Mouse (Mus musculus) cerebellum, adult 2 months (tissue): ENCODE results near the gene Fkbp1b. TPM values are rescaled to one million over a fixed set of nuclear protein-coding genes. Genes with fewer than 3 reads are reported as not detected.

Experiments used
- DNase-seq, 2 experiments: peaks; one replicate each; pipeline ENCODE4 v3.0.0; 2021
- H3K27ac ChIP-seq: fragments of 200-500 bp; 2 replicates; pipeline ENCODE4 v1.5.1; 2012; ENCODE audit warnings: low read length, control low read depth, inconsistent platforms; ENCODE audit not compliant: insufficient read depth
- H3K27me3 ChIP-seq: fragments of 200-500 bp; 2 replicates; pipeline ENCODE4 v1.6.1; 2012; ENCODE audit warnings: inconsistent platforms, mild to moderate bottlenecking, low read length, moderate library complexity; ENCODE audit not compliant: control insufficient read depth, insufficient read depth
- H3K4me1 ChIP-seq: fragments of 200-500 bp; 2 replicates; pipeline ENCODE4 v1.6.1; 2011; ENCODE audit warnings: low read length; ENCODE audit not compliant: control insufficient read depth, insufficient read depth
- H3K4me3 ChIP-seq: fragments of 200-500 bp; replicated peaks from 2 replicates; pipeline ENCODE3; 2011; ENCODE audit warnings: mild to moderate bottlenecking, low read depth, low read length, control low read depth; ENCODE audit not compliant: insufficient read depth
- CTCF ChIP-seq: fragments of 200-500 bp; IDR thresholded peaks from 2 replicates; pipeline ENCODE4 v1.5.1; 2011; ENCODE audit warnings: low read depth, mild to moderate bottlenecking, control low read depth, low read length, moderate library complexity, borderline replicate concordance; ENCODE audit not compliant: insufficient read depth
- POLR2A ChIP-seq: fragments of 200-500 bp; IDR thresholded peaks from 2 replicates; pipeline ENCODE4 v1.6.1; 2011; ENCODE audit warnings: low read length, control low read depth, borderline replicate concordance; ENCODE audit not compliant: insufficient read depth
- WGBS: fragments of 180-500 bp; shearing (Covaris S2); methylation state at CpG from one replicate; pipeline ENCODE4 v1.1.7; 2018; 5-methylcytosine and 5-hydroxymethylcytosine counted together
- polyA plus RNA-seq: library from polyadenylated mRNA; depleted of rRNA; stranded (reverse); fragments of >200 nt; gene quantifications from 2 replicates; pipeline ENCODE4 v1.2.3, GENCODE M21; 2012

Fkbp1b gene
- polyA plus RNA-seq, 1 experiment, result 66.9 TPM

DNA sequence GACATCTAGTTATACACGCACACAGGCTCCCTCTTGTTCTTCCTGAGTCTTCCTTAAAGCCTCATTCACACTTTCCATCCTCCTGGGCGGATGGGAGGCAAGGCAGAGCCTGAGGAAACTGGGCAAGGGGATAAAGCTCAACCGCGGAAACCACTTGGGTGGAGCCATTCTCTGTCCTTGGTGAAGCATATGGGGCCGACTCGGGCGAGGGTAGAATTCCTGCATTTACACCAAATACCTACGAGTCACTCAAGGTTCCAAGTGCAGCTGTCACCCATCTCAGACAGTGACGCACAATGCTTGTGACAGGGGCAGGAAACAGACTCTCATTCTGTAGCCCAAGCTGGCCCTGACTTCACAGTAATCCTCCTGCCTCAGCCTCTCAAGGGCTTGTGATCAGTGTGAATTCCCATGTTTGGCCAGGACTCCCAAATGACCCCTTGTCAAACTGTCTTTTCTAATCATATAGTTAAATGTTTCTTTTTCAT, 36.9 kb upstream of the Fkbp1b start:
- Histone ChIP-seq H3K27me3 (no peaks in the 10 kb centered on the region), H3K27ac (no peak overlapping the region), H3K4me3 (no peak overlapping the region), H3K4me1 (0 out of 2 replicates have a peak, but pooled peaks cover 3% of the 10 kb centered on the region)
- WGBS, result 76% methylated on average over 9 of the region's 9 CpGs
- DNase-seq, result no peak
- TF ChIP-seq POLR2A, result no peak
- no peak for TF ChIP-seq CTCF

- H3K27me3 ChIP-seq, result no peaks in the 10 kb centered on the region
- H3K27ac ChIP-seq, result no peak overlapping the region
- 92% methylated on average over 8 of the region's 8 CpGs for WGBS
- no peak for DNase-seq
- 0 out of 2 replicates have a peak, but pooled peaks cover 3% of the 10 kb centered on the region for H3K4me1 ChIP-seq
- TF ChIP-seq CTCF (no peak), POLR2A (no peak)
- H3K4me3 ChIP-seq, result no peak overlapping the region
Measured at GRCm38 (mm10) chr12:4875623-4876022, 34.2 kb upstream of the Fkbp1b start.

- H3K4me3 ChIP-seq, result no peak within 1 kb of the TSS
Measured at GRCm38 (mm10) chr12:4874161-4874927, 33.0 kb upstream of the Fkbp1b start, which contains the start of gene Mfsd2b. Mfsd2b (minus strand) TSS chr12:4874359.

GRCm38 (mm10) chr12:4873531-4873930, 32.1 kb upstream of the Fkbp1b start:
- no peak overlapping the region for H3K27ac ChIP-seq
- H3K4me1 ChIP-seq, result 0 out of 2 replicates have a peak, but pooled peaks cover 3% of the 10 kb centered on the region
- no peaks in the 10 kb centered on the region for H3K27me3 ChIP-seq
- DNase-seq, result no peak
- no peak for TF ChIP-seq CTCF
- no peak for TF ChIP-seq POLR2A
- 82% methylated on average over 6 of the region's 6 CpGs for WGBS
- no peak overlapping the region for H3K4me3 ChIP-seq

More at GRCm38 (mm10) chr12:4874161-4874927, 33.0 kb upstream of the Fkbp1b start, which contains the start of gene Mfsd2b:
- DNase-seq, result peak; percentile 43 to 51
- H3K27ac ChIP-seq, result no peak within 1 kb of the TSS
- no peaks in the 10 kb centered on the region for H3K27me3 ChIP-seq
- WGBS, result 4% methylated on average over 24 of the region's 24 CpGs
- H3K4me1 ChIP-seq, result 0 out of 2 replicates have a peak, but pooled peaks cover 3% of the 10 kb centered on the region
- no peak for TF ChIP-seq CTCF
- no peak for TF ChIP-seq POLR2A

DNA sequence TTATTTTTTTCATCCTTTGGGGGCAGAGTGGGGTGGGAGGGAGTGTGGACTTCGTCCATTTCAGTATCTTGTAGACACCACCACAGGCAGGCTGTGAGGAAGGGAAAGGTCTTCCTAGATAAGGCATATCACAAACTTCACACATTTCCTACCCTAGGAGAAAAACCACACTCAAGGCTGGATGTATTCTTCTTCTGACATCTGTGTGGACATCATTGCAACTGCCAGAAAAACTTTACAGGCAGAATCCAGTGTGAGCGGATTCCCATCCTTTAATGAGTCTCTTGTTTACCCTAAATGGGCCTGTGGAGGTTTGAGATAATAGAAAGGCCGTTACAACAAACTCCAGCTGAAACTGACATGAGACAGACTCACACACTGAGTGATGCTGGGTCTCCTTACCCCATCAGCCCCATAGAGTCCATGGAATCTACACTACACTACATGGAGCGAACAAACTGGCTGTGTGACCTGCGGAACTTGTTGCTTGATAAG, 31.6 kb upstream of the Fkbp1b start:
- TF ChIP-seq CTCF, result no peak
- TF ChIP-seq POLR2A, result no peak
- DNase-seq, result no peak
- no peaks in the 10 kb centered on the region for H3K27me3 ChIP-seq
- H3K4me1 ChIP-seq, result 0 out of 2 replicates have a peak, but pooled peaks cover 3% of the 10 kb centered on the region
- no peak overlapping the region for H3K4me3 ChIP-seq
- whole genome bisulfite sequencing, result 89% methylated on average over 5 of the region's 5 CpGs
- no peak overlapping the region for H3K27ac ChIP-seq

DNA sequence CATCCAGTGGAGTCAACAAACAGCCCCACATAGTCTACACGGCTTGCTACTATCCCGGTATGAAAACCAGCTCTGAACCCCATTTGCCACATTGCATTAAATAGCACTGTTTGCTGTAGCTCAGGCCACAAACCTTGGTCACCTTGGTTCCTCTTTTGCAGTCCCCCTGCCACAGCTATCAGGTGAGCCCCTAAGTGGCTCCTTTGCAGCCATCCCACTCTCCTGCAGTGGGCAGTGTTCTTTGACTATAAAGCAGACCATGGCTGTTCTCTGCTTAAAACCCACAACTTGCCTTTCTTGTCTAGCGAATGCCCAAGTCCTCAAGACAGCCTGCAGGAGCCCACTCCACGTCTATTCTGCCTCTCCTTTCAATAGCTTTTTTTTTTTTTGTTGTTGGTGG, 30.9 kb upstream of the Fkbp1b start:
- no peak for DNase-seq
- TF ChIP-seq CTCF (no peak), POLR2A (no peak)
- Histone ChIP-seq H3K27me3 (no peaks in the 10 kb centered on the region), H3K4me1 (0 out of 2 replicates have a peak, but pooled peaks cover 3% of the 10 kb centered on the region), H3K4me3 (no peak overlapping the region), H3K27ac (no peak overlapping the region)
- WGBS, result 61% methylated on average over 4 of the region's 4 CpGs

GRCm38 (mm10) chr12:4871260-4871659, 29.9 kb upstream of the Fkbp1b start:
- 0 out of 2 replicates have a peak, but pooled peaks cover 3% of the 10 kb centered on the region for H3K4me1 ChIP-seq
- WGBS, result 92% methylated on average over 5 of the region's 5 CpGs
- DNase-seq, result no peak
- TF ChIP-seq CTCF, result no peak
- no peak for TF ChIP-seq POLR2A
- H3K27ac ChIP-seq, result no peak overlapping the region
- H3K4me3 ChIP-seq, result no peak overlapping the region
- no peaks in the 10 kb centered on the region for H3K27me3 ChIP-seq

DNA sequence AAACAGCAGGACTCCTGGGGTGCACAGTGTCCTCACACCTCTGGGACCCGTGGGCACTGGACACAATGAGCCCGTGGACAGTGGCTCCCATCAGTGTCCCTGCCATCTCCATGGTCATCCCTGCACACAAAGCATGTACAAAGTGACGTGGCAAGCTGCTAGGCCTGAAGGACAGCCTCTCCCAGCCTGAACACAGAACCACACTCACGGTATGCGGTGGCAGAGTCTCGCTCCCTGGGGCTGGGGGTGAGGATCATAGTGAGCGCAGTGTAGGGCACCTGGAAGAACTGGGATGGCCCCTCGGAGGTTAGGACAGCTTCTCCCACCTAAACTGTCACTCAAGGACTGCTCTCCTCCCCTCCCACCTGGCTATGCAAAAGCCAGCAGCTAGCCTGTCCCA, 27.5 kb upstream of the Fkbp1b start:
- Histone ChIP-seq H3K27me3 (no peaks in the 10 kb centered on the region), H3K27ac (no peak overlapping the region), H3K4me1 (peaks cover 3% of the 10 kb centered on the region; the same call in 1 of the 2 replicates), H3K4me3 (no peak overlapping the region)
- TF ChIP-seq POLR2A (no peak), CTCF (no peak)
- DNase-seq, result no peak
- 81% methylated on average over 8 of the region's 8 CpGs for WGBS
